Mouse (Mus musculus) lung, postnatal 0 days (tissue): ENCODE data around the gene Aldh1l1.

Experiments
- CTCF ChIP-seq: IDR thresholded peaks from 2 replicates; pipeline ENCODE4 v1.5.1; 2016; ENCODE audit warnings: antibody characterized with exemption, mild to moderate bottlenecking
- EP300 ChIP-seq: IDR thresholded peaks from 2 replicates; pipeline ENCODE4 v1.6.1; 2016; ENCODE audit warnings: antibody characterized with exemption, mild to moderate bottlenecking, control low read depth

DNA sequence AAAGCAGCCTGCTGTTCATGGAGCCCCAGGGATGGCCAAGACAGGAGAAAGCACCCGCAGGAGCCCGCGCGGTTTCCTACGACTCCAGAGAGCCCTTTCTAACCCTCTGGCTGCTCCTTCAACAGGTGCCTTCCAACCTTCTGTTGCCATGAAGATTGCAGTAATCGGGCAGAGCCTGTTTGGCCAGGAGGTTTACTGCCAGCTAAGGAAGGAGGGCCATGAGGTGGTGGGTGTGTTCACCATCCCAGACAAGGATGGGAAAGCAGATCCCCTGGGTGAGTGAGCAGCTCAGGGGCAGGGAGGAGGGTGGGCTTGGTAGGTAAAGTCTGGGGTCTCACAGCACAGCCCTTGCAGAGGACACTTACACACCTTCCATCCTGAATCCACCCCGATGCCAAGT is 70.8 kb downstream of the Aldh1l1 start:
- TF ChIP-seq EP300 (no peak), CTCF (no peak)
